Comparison of ENCODE assay signal across 8 mouse cellular contexts in genomic region chr14:119137512-119137905, GRCm38 (mm10). TPM values are rescaled to one million over a fixed set of nuclear protein-coding genes. Genes with fewer than 3 reads are reported as not detected.
A peak's percentile ranks its signal among the peaks of the same experiment; 100 is the strongest.
DNase-seq lines count a peak whose midpoint lies in the region; ATAC-seq and TF ChIP-seq lines count a peak whose summit lies in the region.

No protein-coding gene starts in this region.

- no peak for TF ChIP-seq CTCF in cortical plate, adult 2 months (IDR thresholded peaks at IDR 0.05; ENCODE audit: extremely low read depth, insufficient read depth, low read length)

- H3K4me3 ChIP-seq in cortical plate, adult 2 months (ENCODE audit: insufficient read depth, low read length) = peak overlapping the region; percentile 70

- peak; percentile 80 for DNase-seq in adrenal gland, postnatal 10 days
- DNase-seq in gastrocnemius, postnatal 36 days = peak; percentile 4 to 20
- DNase-seq in kidney, adult 18-20 months = peak; percentile 37
- DNase-seq in left cerebral cortex, postnatal 25 days (ENCODE audit: low spot score in 2 of 2) = peak; percentile 87 to 96
- DNase-seq in right cerebral cortex, postnatal 36 days (ENCODE audit: low spot score in 2 of 2) = peak; percentile 86 to 88

- peak; percentile 60 for ATAC-seq in megakaryocyte-erythroid progenitor cell, adult 5-6 weeks (replicated peaks; ENCODE audit: low FRiP score, low TSS enrichment, poor library complexity, severe bottlenecking)
- ATAC-seq in monocyte, adult 5-6 weeks (replicated peaks; ENCODE audit: insufficient number of reproducible peaks, low FRiP score, low TSS enrichment, poor library complexity, severe bottlenecking) = no peak

- no peaks in the 10 kb centered on the region; the same call in 1 of the 2 replicates for H3K4me1 ChIP-seq in cortical plate, adult 2 months (ENCODE audit: control insufficient read depth, insufficient read depth, low read length)

- intact Hi-C loops in gastrocnemius, postnatal 36 days (cut with DNase I) = no loop called here
- intact Hi-C loops in left cerebral cortex, postnatal 25 days (cut with DNase I) = loop anchor here (5.0 kb wide), 2 partner anchors 80 to 720 kb away; no protein-coding TSS in a partner anchor

- peak; percentile 87 for TF ChIP-seq POLR2A in cortical plate, adult 2 months (IDR thresholded peaks at IDR 0.05; ENCODE audit: extremely low read depth, insufficient read depth, low read length)

- H3K27ac ChIP-seq in cortical plate, adult 2 months (ENCODE audit: insufficient read depth, low read length) = no peak overlapping the region

RNA-seq across cellular contexts. Expression of gene Hs6st3, which starts 0.6 kb away (rescaled TPM):
- total RNA-seq in adrenal gland, postnatal 10 days (2021) = 1 to 10 TPM; 1.4 to 1.6 TPM
- 16.9 and 17.6 TPM in 2 replicates for polyA plus RNA-seq in cortical plate, adult 2 months (2012; rRNA removed)
- total RNA-seq in gastrocnemius, postnatal 36 days (2021) = not detected
- 10 to 100 TPM; 72.5 to 72.6 TPM for total RNA-seq in left cerebral cortex, postnatal 25 days (2021)
- total RNA-seq in megakaryocyte-erythroid progenitor cell, adult 5-6 weeks (2014; fragmentation: Nextera tagmentation) = not detected in 2 replicates
- not detected in 2 replicates for total RNA-seq in megakaryocyte-erythroid progenitor cell, adult 5-6 weeks (2017)
- not detected in 3 replicates for total RNA-seq in monocyte, adult 5-6 weeks (2017)

RNA-seq across cellular contexts. Expression of gene Uggt2, which starts 38.3 kb away (rescaled TPM):
- 10 to 100 TPM in 1 of 2 experiments, 1 to 10 TPM in 1; 9.7 to 11.6 TPM for total RNA-seq in adrenal gland, postnatal 10 days (2021)
- 48.1 and 60.1 TPM in 2 replicates for polyA plus RNA-seq in cortical plate, adult 2 months (2012; rRNA removed)
- 1 to 10 TPM; 6.2 to 6.9 TPM for total RNA-seq in gastrocnemius, postnatal 36 days (2021)
- total RNA-seq in left cerebral cortex, postnatal 25 days (2021) = 10 to 100 TPM; 22.4 to 33.3 TPM
- total RNA-seq in megakaryocyte-erythroid progenitor cell, adult 5-6 weeks (2014; fragmentation: Nextera tagmentation) = 4.2 and 4.9 TPM in 2 replicates
- 1.3 and 10.3 TPM in 2 replicates for total RNA-seq in megakaryocyte-erythroid progenitor cell, adult 5-6 weeks (2017)
- 4.1 to 9.2 TPM (median 4.9 TPM) in 3 replicates for total RNA-seq in monocyte, adult 5-6 weeks (2017)

Comparison
In these comparisons a context has a peak if more than half of its experiments do, and no peak if none do; other contexts are left out.
1. DNase-seq: peak in every context shown above with its lines; median percentile 92 in left cerebral cortex, postnatal 25 days; 87 in right cerebral cortex, postnatal 36 days; 80 in adrenal gland, postnatal 10 days; 37 in kidney, adult 18-20 months; 12 in gastrocnemius, postnatal 36 days.
2. RNA of gene Hs6st3, which starts 0.6 kb away (total RNA-seq): 72.5 to 72.6 TPM in left cerebral cortex, postnatal 25 days; 1.4 to 1.6 TPM in adrenal gland, postnatal 10 days, not detected in gastrocnemius, postnatal 36 days, not detected in megakaryocyte-erythroid progenitor cell, adult 5-6 weeks and not detected in monocyte, adult 5-6 weeks; every median in the first group is over 10 times any median in the second.